Mouse (Mus musculus): ENCODE measurements around the gene Nova2. TPM values are rescaled to one million over a fixed set of nuclear protein-coding genes. Genes with fewer than 3 reads are reported as not detected.

Nova2 gene
- total RNA-seq, 2 experiments from 2014 or later, result 93.5 to 101 TPM

DNA sequence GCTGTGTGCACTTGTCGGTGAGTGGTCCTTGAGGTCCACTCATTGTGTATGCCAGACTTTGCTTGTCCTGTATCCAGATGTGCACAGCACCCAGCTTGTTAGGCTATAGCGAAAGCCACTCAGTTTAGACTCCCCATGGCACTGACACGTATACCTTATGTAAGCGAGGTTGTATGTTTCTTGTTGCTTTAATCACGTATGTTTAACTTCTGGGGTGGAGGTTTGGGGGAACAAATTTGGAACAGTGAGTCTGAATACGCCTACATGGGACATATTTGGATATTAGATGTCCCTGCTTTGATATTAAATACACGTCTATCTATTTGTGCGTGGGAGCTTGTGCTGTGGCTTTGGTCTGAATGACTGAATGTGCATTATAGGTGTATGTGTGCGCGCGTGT lies 2.4 kb upstream of the Nova2 start:
- no peak for DNase-seq (ENCODE audit: low spot score in 2 of 2)

GRCm38 (mm10) chr7:18923711-18924191 lies 1.9 kb upstream of the Nova2 start:
- peak in 1 of 2 experiments; percentile 53 for DNase-seq (ENCODE audit: low spot score in 2 of 2)

GRCm38 (mm10) chr7:18924321-18924720 lies 1.4 kb upstream of the Nova2 start:
- DNase-seq (ENCODE audit: low spot score in 2 of 2), result no peak

- DNase-seq (ENCODE audit: low spot score in 2 of 2), result peak in 1 of 2 experiments; percentile 59
Measured at GRCm38 (mm10) chr7:18926041-18926790, 528 bp downstream of the Nova2 start.

- no peak for DNase-seq (ENCODE audit: low spot score in 2 of 2)
Measured at GRCm38 (mm10) chr7:18926911-18927310, 1.2 kb downstream of the Nova2 start.

DNA sequence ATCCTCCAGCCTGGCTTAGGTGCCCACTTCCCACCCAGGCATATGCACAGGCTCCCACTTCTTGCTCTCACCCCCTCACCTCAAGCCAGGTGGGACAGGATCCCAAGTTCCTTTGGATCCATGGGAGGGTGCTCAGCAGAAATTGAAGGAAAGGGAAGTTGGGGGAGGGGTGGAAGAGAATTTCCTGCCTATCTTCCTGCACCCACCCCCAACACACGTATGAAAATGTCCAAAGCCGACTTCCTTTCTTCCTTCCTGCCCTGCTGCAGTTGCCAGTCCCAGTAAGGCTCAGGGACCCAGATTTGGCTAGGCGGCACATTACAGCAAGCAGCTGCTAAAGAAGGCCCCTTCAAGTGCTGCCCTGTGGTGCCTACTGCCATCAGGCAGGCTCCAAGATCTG lies 2.1 kb downstream of the Nova2 start:
- no peak for DNase-seq (ENCODE audit: low spot score in 2 of 2)

- DNase-seq (ENCODE audit: low spot score in 2 of 2), result no peak
Measured at GRCm38 (mm10) chr7:18942376-18942775, 16.7 kb downstream of the Nova2 start.

DNA sequence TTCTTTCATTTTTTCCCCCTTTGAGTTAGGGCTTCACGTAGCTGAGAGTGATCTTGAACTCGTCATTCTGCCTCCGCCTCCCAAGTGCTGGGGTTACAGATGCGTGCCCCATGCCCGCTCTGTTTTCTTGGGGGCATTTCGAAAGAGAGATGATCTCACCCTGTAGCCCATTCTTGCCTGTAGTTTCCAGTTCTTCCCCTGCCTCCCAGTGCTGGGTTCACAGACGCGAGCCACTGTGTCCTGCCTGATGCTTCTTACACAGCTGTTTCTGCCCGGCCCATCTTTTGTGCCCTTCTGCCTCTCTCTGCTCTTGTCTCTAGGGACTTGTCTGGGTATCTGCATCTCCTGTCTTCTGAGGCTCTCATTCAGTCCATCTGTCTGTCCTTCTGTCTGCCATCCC lies 17.1 kb downstream of the Nova2 start:
- DNase-seq (ENCODE audit: low spot score in 2 of 2), result no peak

- DNase-seq (ENCODE audit: low spot score in 2 of 2), result no peak
Measured at GRCm38 (mm10) chr7:18948151-18948550, 22.5 kb downstream of the Nova2 start.

DNA sequence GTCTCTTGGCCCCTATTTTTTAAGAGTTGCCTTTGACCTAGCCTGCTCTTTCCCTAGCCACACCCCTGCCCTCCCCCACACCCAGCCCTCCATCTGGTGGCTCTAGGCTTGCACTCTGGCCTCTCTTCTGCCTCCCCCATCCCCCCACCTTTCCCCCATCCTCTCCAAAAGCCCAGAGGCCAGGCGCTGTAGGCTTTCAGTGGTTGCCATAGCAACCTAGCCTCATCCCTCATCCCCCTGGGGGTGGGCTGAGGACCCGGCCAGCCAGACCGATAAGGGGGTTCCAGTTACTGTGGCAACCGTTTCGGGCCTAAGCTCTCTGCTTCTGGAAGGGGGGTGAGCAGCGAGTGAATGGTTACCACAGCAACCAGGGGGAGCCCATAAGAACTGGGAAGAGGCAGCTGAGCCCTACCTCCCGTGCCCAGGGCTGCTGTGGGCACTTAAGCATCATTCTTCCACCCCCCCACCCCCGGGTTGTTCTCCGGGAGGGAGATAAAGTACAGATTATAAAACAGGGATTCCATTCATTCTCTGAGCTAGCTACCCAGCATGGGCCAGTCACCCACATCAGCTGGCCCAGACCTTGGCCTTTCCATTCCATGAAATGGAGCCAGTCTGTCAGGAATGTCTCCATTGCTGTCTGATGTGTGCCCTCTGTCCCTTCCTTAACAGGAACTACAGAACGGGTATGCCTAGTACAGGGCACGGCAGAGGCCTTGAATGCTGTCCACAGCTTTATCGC lies 24.3 kb downstream of the Nova2 start:
- DNase-seq (ENCODE audit: low spot score in 2 of 2), result peak in 1 of 2 experiments; percentile 60

GRCm38 (mm10) chr7:18950523-18951315 lies 25.0 kb downstream of the Nova2 start:
- no peak for DNase-seq (ENCODE audit: low spot score in 2 of 2)

DNA sequence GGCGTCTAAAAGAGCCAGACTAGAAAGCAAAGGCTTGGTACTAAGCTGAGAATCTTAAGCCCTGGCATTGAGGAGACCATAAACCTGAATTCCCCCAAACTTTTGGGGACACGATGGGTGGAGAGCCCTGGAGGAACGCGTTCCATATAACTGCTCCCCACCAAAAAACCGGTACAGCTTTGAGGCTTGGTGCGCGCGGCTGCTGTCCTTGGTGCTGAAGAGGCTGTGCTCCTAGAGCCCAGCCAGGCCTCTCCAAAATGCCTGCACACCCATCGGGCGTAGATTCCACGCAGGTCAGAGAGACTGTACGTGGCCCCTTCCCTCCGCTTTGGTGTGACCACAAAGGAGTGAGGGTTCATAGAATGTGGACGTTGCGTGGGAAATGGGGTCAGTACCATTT lies 25.7 kb downstream of the Nova2 start:
- DNase-seq (ENCODE audit: low spot score in 2 of 2), result no peak

DNA sequence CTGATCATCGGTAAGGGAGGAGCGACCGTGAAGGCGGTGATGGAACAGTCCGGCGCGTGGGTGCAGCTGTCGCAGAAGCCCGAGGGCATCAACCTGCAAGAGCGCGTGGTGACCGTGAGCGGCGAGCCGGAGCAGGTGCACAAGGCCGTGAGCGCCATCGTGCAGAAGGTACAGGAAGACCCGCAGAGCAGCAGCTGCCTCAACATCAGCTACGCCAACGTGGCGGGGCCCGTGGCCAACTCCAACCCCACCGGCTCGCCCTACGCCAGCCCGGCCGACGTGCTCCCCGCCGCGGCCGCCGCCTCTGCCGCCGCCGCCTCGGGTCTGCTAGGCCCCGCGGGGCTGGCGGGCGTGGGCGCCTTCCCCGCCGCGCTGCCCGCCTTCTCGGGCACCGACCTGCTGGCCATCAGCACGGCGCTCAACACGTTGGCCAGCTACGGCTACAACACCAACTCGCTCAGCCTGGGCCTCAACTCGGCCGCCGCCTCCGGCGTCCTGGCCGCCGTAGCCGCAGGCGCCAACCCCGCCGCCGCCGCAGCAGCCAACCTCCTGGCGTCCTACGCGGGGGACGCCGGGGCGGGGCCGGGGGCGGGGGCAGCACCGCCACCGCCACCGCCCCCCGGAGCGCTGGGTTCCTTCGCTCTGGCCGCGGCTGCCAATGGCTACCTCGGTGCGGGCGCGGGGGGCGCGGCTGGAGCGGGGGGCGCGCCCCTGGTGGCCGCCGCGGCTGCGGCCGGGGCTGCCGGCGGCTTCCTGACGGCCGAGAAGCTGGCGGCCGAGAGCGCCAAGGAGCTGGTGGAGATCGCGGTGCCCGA lies 32.1 kb downstream of the Nova2 start:
- DNase-seq (ENCODE audit: low spot score in 2 of 2), result peak in 1 of 2 experiments; percentile 65

DNA sequence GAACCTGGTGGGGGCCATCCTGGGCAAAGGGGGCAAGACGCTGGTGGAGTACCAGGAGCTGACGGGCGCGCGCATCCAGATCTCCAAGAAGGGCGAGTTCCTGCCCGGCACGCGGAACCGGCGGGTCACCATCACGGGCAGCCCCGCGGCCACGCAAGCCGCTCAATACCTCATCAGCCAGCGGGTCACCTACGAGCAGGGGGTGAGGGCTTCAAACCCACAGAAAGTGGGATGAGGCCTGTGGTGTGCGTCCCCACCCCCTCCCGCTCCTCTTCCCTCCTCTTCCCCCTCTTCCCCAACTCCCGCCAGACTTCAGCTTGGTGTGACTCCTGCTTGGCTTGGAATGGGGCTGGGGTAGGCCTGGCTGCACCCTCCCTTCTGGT lies 32.7 kb downstream of the Nova2 start:
- no peak for DNase-seq (ENCODE audit: low spot score in 2 of 2)

DNA sequence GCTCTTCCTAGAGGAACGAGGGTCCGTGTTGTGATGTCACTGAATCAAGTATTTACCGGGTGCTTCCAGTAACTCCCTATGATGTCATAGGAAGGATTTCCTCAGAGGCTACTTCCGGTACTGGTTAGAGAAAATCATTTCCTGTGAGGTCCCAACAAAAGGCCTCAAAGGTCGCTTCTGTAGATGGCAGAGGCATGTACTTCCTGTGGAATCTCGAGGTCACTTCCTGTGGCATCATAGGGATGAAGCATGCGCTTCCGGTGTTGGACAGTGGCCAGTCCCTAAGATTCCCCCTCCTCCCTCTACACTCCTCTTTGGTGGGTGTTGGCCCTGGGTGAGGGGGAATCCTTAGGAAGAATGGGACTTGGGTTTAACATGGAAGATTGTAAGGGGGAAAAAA lies 33.8 kb downstream of the Nova2 start:
- DNase-seq (ENCODE audit: low spot score in 2 of 2), result no peak

GRCm38 (mm10) chr7:18962171-18962792 lies 36.6 kb downstream of the Nova2 start:
- DNase-seq (ENCODE audit: low spot score in 2 of 2), result no peak

DNA sequence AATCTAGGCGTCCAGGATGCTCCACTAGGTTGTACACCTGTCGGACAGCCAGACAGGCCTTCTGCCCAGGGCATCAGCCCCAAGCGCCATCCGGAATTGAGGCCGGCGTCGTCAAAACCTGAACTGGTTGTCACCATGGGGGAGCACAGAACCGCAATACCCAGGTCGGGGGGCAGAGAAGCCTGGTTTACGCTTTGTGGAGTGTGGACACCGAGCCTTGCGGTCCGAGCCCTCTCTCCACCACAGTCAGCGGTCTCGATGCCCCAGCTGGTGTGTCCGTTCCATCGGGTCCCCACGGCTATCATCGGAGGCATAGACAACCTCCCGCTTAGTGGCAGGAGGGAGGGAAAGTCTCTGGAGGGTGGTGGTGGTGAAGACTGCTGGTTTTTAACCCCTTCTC lies 37.1 kb downstream of the Nova2 start:
- DNase-seq (ENCODE audit: low spot score in 2 of 2), result no peak

GRCm38 (mm10) chr7:18963294-18963843 lies 37.7 kb downstream of the Nova2 start:
- DNase-seq (ENCODE audit: low spot score in 2 of 2), result no peak

GRCm38 (mm10) chr7:18965312-18965711 lies 39.6 kb downstream of the Nova2 start:
- no peak for DNase-seq (ENCODE audit: low spot score in 2 of 2)

DNA sequence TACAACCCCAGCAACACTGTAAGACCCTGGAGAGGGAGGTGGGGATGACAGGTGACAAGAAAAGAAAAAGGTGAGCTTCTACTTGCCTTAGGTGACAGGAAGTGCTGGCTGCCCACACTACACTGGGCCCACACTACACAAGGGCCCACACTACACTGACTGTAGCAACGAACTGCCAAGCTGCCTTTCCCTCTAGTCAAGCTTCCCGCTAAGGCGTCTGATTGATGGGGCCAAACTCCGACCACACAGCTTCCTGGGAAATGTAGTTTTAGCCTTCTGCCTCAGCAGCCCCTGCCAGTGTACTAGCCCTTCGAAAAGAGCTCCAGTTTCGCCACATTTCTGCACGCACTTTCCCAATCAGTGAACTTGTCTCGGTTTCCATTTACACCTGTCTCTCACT lies 41.9 kb downstream of the Nova2 start:
- no peak for DNase-seq (ENCODE audit: low spot score in 2 of 2)
